Mouse (Mus musculus) heart, adult 2 months (tissue): ENCODE data around the gene Fam240a.

Experiments used
- CTCF ChIP-seq: fragments of 200-600 bp; IDR thresholded peaks from 2 replicates; pipeline ENCODE4 v1.8.1; 2022; ENCODE audit warnings: antibody characterized with exemption, mild to moderate bottlenecking, moderate library complexity
- EP300 ChIP-seq: fragments of 200-500 bp; IDR thresholded peaks from 2 replicates; pipeline ENCODE4 v1.6.1; 2011; ENCODE audit warnings: low read depth, low read length, control low read depth; ENCODE audit not compliant: insufficient read depth
- POLR2A ChIP-seq: fragments of 200-500 bp; IDR thresholded peaks from 2 replicates; pipeline ENCODE4 v1.6.1; 2011; ENCODE audit warnings: mild to moderate bottlenecking, low read depth, low read length, control low read depth; ENCODE audit not compliant: insufficient read depth

DNA sequence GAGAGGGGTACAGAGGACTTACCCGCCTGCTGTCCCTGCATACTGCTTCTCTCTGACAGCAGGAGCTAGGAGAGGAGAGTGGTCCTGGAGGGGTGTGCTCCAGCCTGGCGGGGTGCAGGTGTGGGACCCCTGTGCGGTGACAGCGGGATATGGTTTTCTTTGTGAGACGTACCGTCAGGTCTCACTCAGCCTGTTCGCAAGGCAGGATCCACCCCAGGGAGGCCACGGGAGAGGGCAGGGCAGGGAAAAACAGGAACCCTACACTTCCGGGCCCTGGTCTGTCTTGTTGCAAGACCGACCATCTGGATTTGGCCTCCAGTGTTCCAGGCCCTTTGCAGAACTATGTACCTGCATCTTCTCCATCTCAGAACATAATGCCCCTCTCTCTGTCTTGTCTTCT lies 23.2 kb downstream of the Fam240a start:
- TF ChIP-seq POLR2A (no peak), EP300 (no peak), CTCF (no peak)
